Mouse (Mus musculus): ENCODE data around the gene Cxcr3.

The Cxcr3 gene

GRCm38 (mm10) chrX:101733828-101734319 is at the start of gene Cxcr3:
Gene Cxcr3, minus strand, starts transcription at chrX:101734269.
- DNase-seq (ENCODE audit: low read depth, low spot score): no peak

DNA sequence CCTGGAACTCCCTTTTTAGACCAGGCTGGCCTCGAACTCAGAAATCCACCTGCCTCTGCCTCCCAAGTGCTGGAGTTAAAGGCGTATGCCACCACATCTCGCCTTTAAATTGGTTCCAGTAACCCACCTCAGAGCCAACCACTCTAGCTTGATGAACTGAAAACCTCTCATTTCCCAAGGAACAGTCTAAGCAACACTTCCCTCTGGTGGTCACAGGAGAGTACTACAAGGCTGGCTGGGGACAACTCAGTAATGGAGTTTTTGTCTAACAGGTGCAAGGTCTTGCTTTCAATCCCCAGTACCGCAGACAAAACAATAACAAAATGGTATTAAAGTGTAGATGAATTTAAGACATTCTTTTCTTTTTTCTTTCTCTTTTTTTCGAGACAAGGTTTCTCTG is 38.0 kb upstream of the Cxcr3 start:
- peak; percentile 64 for DNase-seq (ENCODE audit: low read depth, low spot score)

DNA sequence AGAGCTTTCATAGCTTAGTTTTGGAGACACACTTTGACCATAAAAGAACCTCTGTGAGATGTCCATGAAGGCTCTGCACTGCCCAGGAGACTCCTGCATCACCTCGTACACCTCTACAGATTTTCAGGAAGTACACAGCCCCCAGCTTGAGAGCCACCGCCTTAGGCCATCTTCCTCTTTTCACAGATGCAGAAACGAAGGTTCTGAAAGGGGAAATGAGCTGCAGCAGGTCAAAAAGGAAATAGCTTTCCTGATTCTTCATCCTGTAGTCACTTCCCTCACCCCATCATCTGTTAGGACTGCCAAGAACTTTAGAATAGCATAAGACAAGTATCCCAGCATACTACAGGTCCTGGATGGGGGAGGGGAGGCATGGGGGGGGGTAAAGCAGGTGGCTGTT is 36.2 kb upstream of the Cxcr3 start:
- DNase-seq (ENCODE audit: low read depth, low spot score): no peak

DNA sequence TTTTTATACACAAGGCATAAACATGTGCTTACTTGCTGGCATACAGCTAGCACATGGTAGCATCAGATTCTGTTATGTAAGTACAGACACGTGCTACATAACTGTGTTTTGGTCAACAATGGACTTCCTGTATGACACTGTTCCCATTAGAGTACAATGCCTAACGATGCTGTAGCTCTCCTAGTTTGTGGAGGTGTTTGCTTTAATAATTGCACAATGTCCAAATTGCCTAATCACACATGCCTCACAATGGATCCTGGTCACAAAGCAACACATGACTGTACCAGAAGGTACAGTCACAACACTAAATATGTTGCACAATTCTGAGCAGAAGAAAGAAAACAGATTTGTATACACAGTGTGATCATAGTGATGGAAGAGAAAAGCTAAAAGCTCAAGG is 35.4 kb upstream of the Cxcr3 start:
- DNase-seq (ENCODE audit: low read depth, low spot score): no peak

- DNase-seq (ENCODE audit: low read depth, low spot score): no peak
Observed at GRCm38 (mm10) chrX:101767280-101767679, 33.2 kb upstream of the Cxcr3 start.

DNA sequence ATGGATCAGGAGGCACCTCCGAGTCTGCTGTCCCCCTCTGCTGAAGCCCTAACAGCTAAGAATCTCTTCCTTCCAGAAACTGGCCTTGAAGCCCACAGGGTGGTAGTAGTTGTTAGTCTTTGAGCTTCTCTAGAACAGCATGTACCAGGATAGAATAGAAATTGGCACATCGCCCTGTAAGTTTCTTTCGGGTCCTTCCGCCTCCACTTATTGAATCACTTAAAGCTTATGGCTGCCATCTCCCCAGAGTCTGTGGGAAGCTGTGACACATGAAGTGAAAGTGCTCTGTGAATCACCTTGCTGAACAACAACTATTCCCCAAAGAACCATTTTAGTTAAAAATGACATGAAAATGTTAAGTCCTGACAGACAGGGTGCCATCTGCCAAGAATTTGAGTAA is 31.0 kb upstream of the Cxcr3 start:
- no peak for DNase-seq (ENCODE audit: low read depth, low spot score)

- DNase-seq (ENCODE audit: low read depth, low spot score): no peak
Observed at GRCm38 (mm10) chrX:101764621-101765020, 30.6 kb upstream of the Cxcr3 start.

GRCm38 (mm10) chrX:101754478-101754877 is 20.4 kb upstream of the Cxcr3 start:
- no peak for DNase-seq (ENCODE audit: low read depth, low spot score)

GRCm38 (mm10) chrX:101750144-101750543 is 16.1 kb upstream of the Cxcr3 start:
- DNase-seq (ENCODE audit: low read depth, low spot score): peak; percentile 6

- DNase-seq (ENCODE audit: low read depth, low spot score): no peak
Observed at GRCm38 (mm10) chrX:101741064-101741433, 7.0 kb upstream of the Cxcr3 start.

DNA sequence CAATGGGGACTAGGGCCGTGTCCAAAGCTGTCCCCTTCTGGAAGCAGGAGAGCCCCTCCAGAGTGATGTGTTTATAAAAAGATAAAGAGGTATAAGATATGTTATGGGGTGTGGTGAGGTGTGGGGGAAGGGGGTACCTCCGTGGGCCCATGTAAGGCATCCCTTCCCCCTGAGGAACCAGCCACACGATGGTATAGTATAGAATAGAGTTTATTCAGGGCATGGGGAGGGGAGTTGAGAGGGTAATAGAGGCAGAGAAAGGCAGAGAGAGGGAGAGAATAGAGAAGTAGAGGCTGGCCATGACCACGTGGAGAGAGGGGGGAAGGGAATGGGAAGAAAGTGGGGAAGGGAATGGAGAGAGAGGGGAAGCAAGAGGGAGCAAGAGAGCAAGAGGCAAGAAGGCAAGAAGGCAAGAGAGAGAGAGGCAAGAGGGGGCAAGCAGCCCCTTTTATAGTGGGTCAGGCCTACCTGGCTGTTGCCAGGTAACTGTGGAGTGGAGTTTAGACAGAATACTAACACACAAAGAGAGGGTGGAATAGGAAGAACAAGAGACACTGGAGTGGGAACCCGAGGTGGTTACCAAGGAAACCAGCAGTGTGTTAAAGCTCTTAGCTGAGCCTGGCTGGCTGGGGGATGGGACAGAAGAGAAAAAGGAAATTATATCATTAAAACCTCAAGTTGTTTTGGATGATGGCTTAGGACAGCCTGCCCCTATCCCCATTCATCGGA is 6.4 kb upstream of the Cxcr3 start:
- peak; percentile 12 for DNase-seq (ENCODE audit: low read depth, low spot score)

DNA sequence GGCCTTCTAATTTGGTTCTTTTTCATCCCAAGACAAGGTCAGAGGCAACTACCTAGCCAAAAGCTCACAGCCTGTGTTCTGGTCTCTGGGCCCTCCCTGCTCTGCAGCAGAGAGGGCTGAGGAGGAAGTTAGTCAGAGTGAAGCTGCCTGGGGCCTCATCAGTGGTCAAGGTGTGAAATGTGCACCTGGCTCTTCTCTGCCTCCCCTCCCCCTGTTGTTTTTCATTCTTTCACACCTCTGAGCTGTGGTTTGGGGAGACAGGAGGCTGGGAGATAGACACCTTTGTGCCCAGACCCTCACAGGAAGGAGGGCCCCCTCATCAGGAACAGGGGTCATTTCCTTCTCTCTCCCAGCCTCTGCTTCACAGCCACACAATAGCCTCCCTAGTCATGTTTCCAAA is 3.1 kb upstream of the Cxcr3 start:
- DNase-seq (ENCODE audit: low read depth, low spot score): no peak

GRCm38 (mm10) chrX:101734981-101735380 is 912 bp upstream of the Cxcr3 start:
- peak; percentile 58 for DNase-seq (ENCODE audit: low read depth, low spot score)

GRCm38 (mm10) chrX:101733288-101733687 is 781 bp downstream of the Cxcr3 start:
- no peak for DNase-seq (ENCODE audit: low read depth, low spot score)

DNA sequence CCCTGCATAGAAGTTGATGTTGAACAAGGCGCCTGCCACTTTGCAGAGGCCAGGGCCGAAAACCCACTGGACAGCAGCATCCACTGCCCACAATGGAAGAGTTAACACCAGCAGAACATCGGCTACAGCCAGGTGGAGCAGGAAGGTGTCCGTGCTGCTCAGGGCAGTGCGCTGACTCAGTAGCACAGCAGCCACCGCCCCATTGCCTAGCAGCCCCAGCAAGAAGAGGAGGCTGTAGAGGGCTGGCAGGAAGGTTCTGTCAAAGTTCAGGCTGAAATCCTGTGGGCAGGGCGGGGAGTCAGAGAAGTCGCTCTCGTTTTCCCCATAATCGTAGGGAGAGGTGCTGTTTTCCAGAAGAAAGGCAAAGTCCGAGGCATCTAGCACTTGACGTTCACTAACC is 1.4 kb downstream of the Cxcr3 start:
- no peak for DNase-seq (ENCODE audit: low read depth, low spot score)

DNA sequence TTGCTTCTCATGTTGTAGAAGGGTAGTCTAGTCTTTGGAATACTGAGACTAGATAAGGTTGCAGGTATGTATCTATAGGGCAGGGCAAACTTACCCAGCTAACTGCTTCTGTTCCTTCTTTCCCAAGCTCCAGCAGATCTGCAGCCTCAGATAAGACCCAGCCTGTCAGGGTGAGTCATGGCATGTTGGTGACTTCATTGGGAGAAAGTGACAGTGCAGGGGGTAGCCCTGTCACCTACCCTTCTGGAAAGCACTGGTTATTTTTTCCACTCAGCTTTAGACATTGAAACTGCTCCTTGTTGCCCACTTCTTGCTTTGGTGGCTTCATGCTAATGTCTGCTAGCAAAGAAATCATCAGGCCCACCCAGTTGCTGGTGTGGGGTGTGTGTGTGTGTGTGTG is 4.1 kb downstream of the Cxcr3 start:
- no peak for DNase-seq (ENCODE audit: low read depth, low spot score)

GRCm38 (mm10) chrX:101720401-101720800 is 13.7 kb downstream of the Cxcr3 start:
- DNase-seq (ENCODE audit: low read depth, low spot score): peak; percentile 69

DNA sequence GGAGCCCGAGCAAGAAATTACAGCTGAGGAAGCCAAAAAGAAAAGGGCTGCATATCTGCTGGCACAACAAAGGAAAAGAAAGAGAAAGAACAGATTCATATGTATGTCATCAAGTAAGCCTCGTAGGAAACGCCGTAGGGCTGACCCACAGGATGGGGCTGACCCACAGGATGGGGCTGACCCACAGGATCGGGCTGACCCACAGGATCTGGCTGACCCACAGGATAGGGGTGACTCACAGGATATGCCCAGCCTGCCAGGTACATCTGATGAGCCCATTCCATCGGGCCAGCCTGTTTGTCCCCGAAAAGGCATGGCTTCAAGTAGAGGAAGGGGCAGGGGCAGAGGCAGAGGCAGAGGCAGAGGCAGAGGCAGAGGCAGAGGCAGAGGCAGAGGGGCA is 29.0 kb downstream of the Cxcr3 start:
- DNase-seq (ENCODE audit: low read depth, low spot score): no peak

- peak; percentile 96 for DNase-seq (ENCODE audit: low read depth, low spot score)
Observed at GRCm38 (mm10) chrX:101698232-101698631, 35.8 kb downstream of the Cxcr3 start.

GRCm38 (mm10) chrX:101697537-101697936 is 36.5 kb downstream of the Cxcr3 start:
- no peak for DNase-seq (ENCODE audit: low read depth, low spot score)

DNA sequence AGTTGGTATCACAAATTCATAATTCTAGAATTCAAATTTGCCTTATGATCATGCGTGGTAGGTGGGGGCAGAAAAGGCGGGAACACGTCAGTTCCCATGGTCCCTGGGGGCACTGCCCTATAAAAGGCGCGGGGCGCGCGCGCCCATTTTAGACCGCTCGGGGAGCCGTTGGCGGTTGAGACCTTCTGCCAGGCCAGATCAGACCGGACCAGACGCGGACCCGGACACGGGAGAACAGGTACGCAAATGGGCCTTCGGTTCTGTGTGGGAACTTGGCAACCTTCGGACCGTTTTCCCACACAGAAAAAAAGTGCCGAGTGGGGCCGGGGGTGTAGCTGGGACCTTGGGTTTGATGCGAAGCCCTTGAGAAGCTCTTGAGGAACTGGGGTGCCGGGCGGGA is 38.4 kb downstream of the Cxcr3 start:
- peak; percentile 60 for DNase-seq (ENCODE audit: low read depth, low spot score)
